Mouse (Mus musculus) retina, postnatal 7 days (tissue): Measurements from ENCODE around the gene Slc27a2.

Experiments
- DNase-seq: peaks from one replicate; pipeline ENCODE4 v3.0.0-alpha.2; 2012; ENCODE audit warnings: low read depth, low spot score

Gene Slc27a2

DNA sequence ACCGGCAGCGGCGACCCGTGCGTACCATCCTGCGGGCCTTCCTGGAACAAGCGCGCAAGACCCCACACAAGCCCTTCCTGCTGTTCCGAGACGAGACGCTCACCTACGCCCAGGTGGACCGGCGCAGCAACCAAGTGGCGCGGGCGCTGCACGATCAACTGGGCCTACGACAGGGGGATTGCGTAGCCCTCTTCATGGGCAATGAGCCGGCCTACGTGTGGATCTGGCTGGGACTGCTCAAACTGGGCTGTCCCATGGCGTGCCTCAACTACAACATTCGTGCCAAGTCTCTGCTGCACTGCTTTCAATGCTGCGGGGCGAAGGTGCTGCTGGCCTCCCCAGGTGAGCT is 1.1 kb downstream of the Slc27a2 start:
- DNase-seq = no peak

DNA sequence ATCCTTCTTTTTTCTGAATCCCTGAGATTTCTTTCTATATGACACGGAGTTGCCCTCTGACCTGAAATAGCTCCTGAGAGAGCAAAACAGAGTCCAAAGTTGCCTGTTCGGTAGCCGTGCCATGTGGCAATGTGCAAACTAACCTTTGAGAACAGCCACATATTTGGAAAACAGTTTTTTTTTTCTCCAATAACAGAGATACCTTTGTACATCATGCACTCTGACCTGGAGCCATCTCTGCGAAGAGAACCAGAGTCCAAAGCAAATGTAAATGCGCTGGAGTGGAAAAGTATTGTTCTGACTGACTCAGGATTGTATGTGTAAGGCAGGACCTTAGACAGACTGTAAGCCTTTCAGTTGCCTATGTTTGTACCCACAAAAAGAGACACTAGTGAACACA is 3.3 kb downstream of the Slc27a2 start:
- no peak for DNase-seq

DNA sequence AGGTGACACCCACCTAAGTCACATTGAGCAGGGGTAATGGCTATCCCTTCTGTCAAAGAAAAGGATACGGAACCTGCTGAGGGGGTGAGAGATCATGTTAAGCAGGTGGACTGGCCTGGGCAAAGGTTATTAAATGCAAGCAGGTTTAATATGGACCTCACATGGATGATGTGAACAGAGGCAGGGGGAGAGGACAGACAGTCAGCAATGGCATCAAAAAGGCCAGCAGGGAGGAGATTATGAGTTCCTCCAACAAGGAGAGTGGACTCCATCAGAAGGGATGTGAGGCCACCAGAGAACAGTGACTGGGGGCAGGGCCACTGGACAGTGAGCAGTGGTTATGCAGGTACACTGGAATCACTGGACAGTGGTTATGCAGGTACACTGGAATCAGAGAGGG is 7.9 kb downstream of the Slc27a2 start:
- DNase-seq = no peak

DNA sequence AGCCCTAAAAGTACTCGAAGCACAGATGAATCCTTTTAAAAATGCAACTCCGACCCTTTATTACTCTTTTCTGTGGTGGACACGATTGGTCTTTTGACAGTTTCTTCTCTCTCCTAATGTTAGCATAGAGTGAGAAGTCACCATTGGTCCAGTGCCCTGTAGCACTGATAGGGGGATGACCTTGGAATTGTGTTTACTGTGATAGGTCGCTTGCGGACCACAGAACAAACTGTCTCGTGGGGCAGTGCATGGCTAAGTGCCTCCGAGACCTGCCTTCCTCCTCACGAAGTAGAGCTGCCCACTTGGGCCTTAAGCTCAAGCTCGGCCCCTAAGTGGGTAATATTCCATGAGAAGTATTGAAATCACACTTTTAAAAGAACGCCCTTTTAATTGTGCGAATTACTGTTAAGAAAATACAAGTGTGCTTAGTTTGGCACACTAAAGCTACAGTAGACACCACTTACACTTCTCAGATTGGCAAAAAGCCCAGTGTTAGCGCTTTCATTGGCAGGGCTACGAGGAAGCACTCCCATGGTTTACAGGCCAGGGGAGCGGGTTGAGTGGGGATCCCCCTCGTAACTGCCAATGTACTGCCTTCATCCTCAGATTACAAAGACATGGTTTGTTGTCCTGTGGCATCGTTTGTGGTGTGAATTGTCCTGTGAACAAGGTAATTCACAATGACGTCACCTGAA is 11.4 kb downstream of the Slc27a2 start:
- no peak for DNase-seq

DNA sequence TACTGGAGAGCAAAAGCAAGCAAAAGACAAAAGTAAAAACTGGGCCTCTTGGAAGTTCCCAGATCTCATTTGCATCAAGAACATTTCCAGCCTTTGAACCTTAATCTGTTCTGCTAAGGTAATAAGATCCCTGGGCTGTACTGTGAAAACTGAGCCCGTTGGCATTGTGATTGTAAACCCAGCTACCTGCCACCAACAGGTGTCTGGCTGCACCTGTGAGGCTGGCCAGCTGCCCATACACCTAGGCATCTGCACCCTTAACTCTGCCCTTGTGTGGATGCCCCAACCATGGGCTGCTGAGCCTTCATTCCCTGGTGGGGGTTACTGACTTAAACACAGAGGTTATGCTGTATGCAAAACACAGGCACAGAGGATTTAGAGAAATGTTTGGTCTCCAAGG is 20.0 kb downstream of the Slc27a2 start:
- DNase-seq = no peak

DNA sequence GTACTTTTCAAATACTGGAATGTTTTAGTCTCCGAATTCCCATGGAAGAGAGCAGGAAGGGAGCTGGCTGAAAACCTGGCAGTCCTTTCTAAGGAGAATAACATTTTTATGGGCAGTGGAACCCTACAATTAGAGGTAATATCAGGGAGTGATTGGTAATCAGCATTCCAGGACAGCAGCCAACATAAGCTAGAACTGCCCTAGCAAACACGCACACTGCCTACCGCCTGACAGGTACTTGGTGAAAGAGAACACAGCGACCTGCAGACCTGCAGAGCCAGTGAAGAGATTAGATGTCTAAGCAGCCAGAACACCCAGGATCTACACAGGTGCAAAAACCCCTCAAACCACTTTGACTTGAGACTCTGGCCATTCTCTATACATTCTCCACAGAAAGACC is 20.5 kb downstream of the Slc27a2 start:
- DNase-seq = no peak

DNA sequence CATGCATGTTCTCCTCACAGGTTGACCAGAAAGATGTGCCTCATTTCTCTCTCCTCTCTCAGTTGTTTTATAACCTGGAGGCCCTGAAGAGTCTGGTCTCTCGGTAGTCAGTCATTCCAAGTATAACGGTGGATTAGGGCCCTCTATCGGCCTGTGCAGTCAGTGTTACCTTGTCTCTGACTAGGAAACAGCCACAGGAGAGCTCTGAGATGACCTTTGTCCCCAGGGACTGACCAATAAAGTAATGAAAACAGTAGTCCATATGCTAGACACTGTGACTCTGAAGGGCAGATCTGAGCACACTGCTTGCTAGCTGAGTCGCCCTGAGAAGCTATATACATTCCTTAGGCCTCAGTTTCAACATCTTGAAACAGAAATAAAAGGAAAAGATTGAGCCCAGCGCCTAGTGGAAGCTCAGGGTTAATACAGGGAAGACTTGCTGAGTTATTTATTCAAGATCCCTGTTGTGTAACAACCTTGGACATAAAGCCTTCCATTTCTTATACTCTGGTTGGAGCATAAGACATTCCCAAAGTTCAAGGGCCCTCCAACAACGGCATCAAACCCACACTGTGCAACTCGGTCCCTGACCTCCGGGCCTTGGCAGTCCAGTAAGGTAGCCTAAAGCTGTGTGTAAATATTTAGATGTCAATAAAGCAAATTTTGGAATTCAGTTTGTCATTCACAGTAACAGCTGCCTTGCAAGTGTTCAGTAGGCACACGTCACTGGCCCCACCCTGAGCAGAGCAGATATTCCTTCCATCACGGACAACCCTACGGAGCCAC is 23.4 kb downstream of the Slc27a2 start:
- no peak for DNase-seq

DNA sequence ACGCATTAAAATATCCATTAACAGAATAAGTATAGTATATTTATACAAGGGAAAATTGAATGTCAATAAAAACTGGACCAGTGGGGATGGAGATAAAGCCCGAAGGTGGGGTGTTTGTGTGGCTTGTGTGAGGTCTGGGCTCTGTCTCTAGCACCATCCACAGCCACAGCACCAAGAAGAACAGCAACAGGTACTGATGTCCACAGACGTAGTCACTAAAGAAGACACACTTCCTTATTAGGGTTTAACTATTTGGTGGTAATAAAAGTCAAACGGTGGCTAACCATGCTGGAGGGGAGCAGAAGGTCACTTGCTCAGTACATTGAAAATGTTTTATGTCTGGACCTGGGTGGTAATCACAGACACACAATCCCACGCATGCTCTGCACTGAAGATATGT is 25.2 kb downstream of the Slc27a2 start:
- no peak for DNase-seq

DNA sequence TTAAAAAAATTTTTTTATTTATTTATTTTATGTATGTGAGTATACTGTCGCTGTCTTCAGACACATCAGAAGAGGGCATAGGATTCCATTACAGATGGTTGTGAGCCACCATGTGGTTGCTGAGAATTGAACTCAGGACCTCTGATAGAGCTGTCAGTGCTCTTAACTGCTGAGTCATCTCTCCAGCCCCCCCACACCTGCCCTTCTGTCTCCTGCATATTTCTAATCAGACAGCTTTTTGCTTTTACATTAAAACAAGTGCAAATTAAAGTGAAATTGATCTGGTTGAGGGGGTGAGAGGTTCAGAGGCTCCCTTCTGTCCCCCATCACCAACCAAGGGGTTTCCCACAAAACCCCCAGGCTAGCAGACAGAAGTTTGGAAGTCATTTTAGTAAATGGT is 27.1 kb downstream of the Slc27a2 start:
- no peak for DNase-seq

DNA sequence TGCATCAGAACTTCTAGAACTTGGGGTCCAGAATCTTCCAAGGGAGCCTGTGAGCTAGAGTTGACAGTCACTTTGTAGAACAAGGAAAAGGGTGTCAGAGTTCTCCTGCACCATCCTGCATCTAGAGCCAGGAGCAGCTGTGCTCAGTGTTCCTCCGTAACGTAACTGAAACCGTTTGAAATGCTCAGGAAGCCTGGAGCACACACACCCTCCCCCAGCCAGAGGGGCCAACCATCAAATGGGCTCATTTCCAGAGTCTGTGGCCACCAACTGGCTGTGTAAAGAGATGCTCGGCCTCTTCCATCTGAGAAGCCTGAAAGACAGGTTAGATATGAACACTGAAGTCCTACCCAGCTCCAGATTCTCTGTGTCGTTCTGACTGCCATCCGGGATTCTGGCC is 31.8 kb downstream of the Slc27a2 start:
- no peak for DNase-seq

DNA sequence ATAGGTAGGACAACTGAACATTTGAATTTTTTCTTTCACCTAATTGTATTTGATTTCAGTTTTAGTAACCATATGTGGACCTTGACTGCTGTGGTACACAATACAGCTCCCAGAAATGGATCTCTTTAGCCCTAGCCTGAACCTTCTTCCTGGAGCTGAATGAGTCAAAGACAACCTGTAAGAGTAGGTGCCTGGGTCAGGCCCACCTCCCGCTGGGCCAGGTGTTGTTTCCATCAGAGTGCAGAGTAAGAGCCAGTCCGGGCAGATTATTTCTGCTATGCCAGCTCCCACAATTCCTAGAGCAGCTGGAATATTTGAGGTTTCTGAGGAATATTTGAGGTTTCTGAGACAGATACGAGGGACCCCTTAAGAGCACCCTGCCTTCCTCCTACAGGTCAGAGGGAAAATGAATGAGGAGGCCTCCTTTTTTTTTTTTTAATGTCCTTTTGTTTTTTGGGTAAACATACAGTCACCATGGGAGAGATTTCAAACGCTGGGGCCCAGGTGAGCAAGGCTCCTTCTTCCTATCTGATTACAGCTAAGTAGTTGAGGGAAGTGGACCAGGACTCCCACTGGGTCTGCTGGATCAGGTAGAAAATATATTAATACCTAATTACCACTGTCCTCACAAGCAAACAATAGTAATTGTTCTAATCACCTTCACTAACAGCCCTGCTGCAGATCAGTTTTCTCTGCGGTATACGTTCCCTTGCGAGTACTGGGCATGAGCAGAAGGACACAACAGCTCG is 32.6 kb downstream of the Slc27a2 start:
- no peak for DNase-seq

DNA sequence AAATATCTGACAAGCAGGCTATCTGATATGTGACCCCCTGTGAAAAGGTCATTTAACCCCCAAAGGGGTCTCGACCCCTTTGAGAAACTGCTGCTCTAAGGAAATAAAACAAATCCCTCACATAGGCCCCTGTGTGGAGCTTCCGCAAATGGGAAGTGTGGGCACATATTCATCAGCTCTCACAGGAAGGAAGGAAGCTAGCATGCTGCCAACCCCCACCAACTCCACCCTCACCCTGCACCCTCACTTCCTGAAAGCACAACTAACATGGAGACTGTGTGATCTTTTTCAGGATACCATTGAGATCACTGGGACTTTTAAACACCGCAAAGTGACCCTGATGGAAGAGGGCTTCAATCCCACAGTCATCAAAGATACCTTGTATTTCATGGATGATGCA is 35.3 kb downstream of the Slc27a2 start:
- DNase-seq = no peak

DNA sequence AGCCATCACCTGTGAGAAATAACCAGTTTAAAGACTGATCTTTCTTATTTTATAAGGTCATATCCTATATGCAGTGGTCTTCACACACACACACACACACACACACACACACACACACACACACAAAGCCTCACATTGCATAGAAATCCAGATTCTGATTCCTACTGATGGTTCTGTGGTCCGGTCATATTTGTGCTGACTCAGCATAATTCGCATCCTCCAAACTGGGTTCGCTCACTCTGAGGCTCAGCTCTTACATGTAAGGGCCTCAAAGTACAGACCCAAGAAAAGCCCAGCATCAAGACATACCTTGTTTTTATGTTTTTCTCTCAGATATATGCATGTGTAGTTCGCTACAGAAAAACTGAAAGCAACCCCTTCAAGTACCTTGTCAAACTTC is 39.1 kb downstream of the Slc27a2 start:
- DNase-seq = no peak

DNA sequence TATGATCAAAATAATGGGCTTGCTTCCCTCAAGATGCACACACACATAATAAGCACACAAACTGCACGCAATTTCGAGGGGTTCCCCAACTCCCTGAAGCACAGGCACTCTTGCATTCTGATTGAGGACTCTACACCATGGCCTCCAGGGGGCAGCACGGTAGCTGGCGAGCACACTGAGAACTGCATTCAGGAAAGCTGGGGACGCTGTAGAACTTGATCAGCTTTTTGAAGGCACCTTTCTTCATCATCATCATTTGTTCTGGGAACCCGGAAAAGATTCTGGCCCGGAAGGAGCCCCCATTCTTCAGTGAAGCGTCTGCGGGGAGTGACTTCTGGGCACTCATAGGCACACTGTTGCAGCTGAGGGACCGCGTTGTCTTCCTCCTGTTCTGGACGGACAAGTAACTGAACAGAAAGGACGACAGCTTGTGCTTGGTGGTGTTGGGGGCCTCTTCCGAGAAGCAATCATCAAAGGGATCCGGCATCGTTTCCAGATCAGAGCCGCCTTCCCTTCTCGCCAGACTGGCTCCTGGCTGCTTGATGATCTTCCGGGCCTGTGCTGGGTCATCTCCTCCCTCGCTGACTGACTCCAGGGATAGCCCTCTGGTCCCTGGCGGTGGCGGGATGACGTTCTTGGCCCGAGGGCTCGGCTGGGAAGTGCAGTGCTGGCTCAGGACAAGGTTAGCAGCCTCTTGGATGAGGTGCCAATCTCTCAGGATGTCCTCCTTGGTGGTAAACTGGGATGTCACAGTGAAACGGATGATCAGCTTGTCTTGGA is 41.8 kb downstream of the Slc27a2 start:
- peak; percentile 59 for DNase-seq

DNA sequence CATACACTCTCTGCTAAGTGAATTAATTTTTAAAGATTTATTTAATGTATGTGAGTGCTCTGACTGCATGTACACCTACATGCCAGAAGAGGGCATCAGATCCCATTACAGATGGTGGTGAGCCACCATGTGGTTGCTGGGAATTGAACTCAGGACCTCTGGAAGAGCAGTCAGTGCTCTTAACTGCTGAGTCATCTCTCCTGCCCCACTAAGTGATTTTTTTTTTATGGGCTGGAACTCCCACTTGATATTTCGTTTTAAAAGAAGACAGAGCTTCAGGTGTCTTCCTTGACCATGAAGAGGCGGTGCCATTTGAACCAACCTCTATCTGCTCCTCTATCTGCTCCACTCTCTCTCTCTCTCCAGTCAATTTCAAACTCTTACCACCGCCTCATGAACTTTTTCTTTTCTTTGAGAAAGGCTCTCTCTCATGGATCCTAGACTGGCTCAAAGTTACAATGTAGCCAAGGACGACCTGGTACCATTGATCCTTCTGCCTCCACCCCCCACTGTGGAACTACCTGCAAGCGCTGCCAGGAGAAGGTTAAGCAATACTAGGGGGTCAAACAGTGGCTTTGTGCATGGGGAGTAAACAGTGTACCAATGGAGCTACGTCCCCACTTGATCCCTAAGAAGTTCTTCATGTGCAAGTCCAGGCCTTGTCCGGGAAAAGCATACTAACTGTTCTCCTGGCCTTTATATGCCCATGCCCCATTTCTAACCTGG is 44.3 kb downstream of the Slc27a2 start:
- DNase-seq = no peak

DNA sequence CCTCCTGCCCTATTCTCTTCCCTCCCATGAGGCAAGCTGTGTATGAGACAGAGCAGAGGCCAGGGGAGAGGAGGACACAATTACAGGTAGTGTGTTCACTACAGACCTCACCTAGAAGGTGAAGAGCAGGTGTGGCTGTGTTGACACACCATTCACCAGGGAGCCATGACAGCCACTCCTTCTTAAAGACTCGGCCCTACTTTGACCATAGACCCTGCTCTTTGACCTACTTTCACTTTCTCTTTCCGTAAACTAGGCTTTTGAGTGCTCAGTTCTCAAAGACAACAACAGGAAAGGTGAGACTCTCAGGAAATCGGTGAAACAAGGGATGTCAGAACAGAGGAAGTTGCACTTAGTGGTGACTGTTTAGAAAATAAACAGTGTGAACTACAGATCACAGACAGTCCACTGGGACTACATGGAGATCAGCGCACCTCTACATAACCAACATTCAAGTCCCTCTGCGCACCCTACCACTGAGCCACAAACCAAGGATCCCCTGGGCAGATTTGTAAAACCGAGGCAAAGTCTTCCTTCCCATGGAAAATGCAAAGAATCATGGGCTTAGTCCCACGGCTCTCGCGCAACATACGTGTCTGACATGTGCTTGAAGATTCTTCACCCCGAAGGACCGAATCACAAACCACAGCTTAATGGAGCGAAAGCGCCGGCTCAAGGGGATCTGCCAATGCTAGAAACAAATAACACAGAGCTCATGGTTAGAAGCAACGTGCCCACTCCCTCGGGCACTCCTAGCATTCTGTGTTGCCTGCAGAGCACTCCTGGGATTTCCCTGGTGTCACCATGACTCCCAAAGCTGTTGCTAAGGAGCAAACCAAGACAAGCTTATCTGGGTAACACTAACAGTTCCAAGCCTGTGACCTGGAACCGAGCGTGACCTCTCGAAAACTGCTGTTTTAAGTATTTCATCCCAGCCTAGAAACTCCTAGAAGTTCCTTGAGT is 45.4 kb downstream of the Slc27a2 start:
- DNase-seq = no peak

DNA sequence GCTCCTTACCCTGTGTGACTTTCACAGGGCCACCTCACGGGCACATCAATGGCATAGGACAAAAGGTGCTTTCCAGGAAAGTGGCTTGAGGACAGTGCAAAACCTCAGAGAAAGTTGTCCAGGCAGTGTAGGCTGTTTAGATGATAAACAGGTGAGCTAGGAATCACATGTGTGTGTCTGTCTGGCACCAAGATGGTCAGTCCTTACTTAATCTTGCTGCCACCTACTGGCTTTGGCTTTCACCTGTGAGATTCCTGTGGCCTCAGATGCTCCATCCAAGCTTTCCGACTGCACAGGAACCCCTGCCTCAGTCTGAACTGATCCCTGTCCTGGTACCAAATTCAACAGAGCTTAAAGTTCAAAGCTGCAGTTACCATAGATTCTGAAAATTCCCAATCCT is 46.2 kb downstream of the Slc27a2 start:
- DNase-seq = no peak

DNA sequence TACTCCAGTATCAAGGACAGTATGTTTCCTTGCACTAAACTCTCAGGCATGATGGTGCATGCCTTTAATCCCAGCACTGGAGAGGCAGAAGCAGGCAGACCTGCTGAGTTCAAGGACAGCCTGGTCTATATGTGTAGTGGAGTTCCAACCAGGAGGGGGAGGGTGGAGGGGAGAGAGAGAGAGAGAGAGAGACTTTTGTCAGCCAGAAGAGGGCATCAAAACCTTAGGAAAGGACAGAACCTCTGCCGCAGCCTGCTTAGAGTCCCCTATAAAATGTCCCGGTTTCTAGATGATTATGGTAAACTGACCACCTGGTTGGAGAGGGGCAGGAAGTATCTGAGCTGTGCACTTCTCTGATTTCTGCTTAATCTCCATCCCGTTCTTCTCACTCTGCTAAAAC is 46.8 kb downstream of the Slc27a2 start:
- no peak for DNase-seq

DNA sequence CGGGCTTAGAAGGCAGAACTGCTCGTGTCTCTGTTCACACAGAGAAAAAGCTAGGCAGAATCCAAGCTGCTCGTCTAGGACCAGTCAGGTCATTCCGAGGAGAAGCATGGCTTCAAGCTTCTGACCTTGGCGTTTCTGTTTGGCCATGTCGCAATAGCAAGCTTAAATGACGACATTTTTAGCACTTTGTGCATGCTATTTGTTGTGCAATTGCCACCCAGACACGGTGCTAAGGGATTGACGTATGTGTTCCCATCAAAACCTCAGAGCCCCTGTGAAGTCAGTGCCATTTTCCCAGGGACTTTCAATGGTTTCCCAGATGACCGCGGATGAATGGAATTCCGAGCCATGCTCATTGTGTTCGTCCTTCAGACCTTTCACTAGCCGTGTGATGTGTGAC is 48.3 kb downstream of the Slc27a2 start:
- DNase-seq = no peak

DNA sequence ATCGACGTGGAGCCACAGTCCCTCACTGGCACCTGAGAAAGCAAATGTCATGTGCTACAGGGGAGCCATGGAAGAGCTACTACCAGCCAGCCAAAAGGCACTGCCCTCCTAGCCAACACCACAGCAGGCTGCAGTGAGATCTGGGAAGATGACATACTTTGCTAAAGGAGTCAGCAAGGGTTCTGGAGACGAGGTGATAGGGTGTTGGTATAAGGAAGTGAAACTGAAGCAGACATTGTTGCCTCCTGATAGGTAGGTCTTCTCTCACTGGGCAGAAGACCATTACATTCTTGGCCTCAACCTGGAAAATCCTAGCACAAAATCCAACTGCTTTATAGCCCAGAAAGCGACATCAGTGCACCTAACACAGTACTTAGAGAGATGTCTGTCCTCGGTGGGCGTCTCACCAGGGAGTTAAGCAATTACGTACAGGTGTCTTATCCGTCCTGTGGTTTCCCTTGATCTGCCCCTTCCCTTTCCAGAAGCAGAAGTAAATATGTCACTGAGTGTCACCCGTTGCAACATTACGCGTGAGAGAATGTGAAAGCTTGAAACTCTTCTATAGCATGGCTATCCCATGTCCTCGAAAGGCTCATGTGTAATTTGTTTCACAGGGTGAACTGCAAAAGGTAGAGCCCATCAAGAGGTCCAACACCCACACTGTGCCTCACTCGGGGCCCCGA is 49.9 kb downstream of the Slc27a2 start:
- no peak for DNase-seq
